Mouse (Mus musculus): ENCODE results near the gene Phactr4.
"Not testable (repeated sequence)": the region's sequence is repeated elsewhere in the genome, so short reads cannot be mapped to it uniquely, and the experiment has no call there.

Gene Phactr4

GRCm38 (mm10) chr4:132421923-132422782, at the start of gene Phactr4:
TSS of gene Phactr4 (minus strand) at chr4:132422489.
- peak; percentile 91 for DNase-seq

- no peak for DNase-seq
These were observed 47.6 kb upstream of the Phactr4 start for GRCm38 (mm10) chr4:132469873-132470272.

GRCm38 (mm10) chr4:132464255-132464613, 41.9 kb upstream of the Phactr4 start:
- no peak for DNase-seq

GRCm38 (mm10) chr4:132463430-132464254, 41.4 kb upstream of the Phactr4 start, which contains the start of gene Med18:
TSS of gene Med18 (minus strand) at chr4:132463921.
- DNase-seq = peak; percentile 95

- DNase-seq = no peak
These were observed 40.5 kb upstream of the Phactr4 start for GRCm38 (mm10) chr4:132462836-132463235.

- no peak for DNase-seq
These were observed 37.9 kb upstream of the Phactr4 start for GRCm38 (mm10) chr4:132460225-132460624.

GRCm38 (mm10) chr4:132455561-132455960, 33.3 kb upstream of the Phactr4 start:
- no peak for DNase-seq

- no peak for DNase-seq
These were observed 32.9 kb upstream of the Phactr4 start for GRCm38 (mm10) chr4:132455146-132455545.

- no peak for DNase-seq
These were observed 31.9 kb upstream of the Phactr4 start for GRCm38 (mm10) chr4:132454216-132454615.

GRCm38 (mm10) chr4:132449778-132450177, 27.5 kb upstream of the Phactr4 start:
- DNase-seq = no peak

GRCm38 (mm10) chr4:132446105-132446504, 23.8 kb upstream of the Phactr4 start:
- DNase-seq = no peak

GRCm38 (mm10) chr4:132444516-132444915, 22.2 kb upstream of the Phactr4 start:
- DNase-seq = no peak

GRCm38 (mm10) chr4:132437857-132438256, 15.6 kb upstream of the Phactr4 start:
- no peak for DNase-seq

GRCm38 (mm10) chr4:132432717-132433372, 10.6 kb upstream of the Phactr4 start:
- no peak for DNase-seq

- DNase-seq = no peak
These were observed 5.8 kb upstream of the Phactr4 start for GRCm38 (mm10) chr4:132428022-132428542.

GRCm38 (mm10) chr4:132427493-132427892, 5.2 kb upstream of the Phactr4 start:
- no peak for DNase-seq

GRCm38 (mm10) chr4:132426021-132426420, 3.7 kb upstream of the Phactr4 start:
- no peak for DNase-seq

GRCm38 (mm10) chr4:132424765-132425164, 2.5 kb upstream of the Phactr4 start:
- no peak for DNase-seq

- no peak for DNase-seq
These were observed 750 bp downstream of the Phactr4 start for GRCm38 (mm10) chr4:132421556-132421922.

- no peak for DNase-seq
These were observed 1.8 kb downstream of the Phactr4 start for GRCm38 (mm10) chr4:132420471-132420870.

GRCm38 (mm10) chr4:132415966-132416365, 6.3 kb downstream of the Phactr4 start:
- no peak for DNase-seq

GRCm38 (mm10) chr4:132413257-132413656, 9.0 kb downstream of the Phactr4 start:
- DNase-seq = not testable (repeated sequence)
